Mouse (Mus musculus) splenic B cell, adult 2 months (primary cell): ENCODE measurements around the gene Sh2b1.
A peak's percentile ranks its signal among the peaks of the same experiment; 100 is the strongest.

ENCODE experiments used
- DNase-seq: peaks from one replicate; pipeline ENCODE4 v3.0.0-alpha.2; 2011; ENCODE audit warnings: low read depth, low spot score
- H3K27me3 ChIP-seq: 2 replicates; pipeline ENCODE4 v1.6.1; 2012; ENCODE audit warnings: mild to moderate bottlenecking, low read length, moderate library complexity, mixed read lengths; ENCODE audit not compliant: control insufficient read depth, poor library complexity, insufficient read depth, severe bottlenecking
- H3K36me3 ChIP-seq: 2 replicates; pipeline ENCODE4 v1.6.1; 2012; ENCODE audit warnings: mild to moderate bottlenecking, low read length, moderate library complexity, mixed read lengths; ENCODE audit not compliant: control insufficient read depth, poor library complexity, insufficient read depth, severe bottlenecking

The Sh2b1 gene

DNA sequence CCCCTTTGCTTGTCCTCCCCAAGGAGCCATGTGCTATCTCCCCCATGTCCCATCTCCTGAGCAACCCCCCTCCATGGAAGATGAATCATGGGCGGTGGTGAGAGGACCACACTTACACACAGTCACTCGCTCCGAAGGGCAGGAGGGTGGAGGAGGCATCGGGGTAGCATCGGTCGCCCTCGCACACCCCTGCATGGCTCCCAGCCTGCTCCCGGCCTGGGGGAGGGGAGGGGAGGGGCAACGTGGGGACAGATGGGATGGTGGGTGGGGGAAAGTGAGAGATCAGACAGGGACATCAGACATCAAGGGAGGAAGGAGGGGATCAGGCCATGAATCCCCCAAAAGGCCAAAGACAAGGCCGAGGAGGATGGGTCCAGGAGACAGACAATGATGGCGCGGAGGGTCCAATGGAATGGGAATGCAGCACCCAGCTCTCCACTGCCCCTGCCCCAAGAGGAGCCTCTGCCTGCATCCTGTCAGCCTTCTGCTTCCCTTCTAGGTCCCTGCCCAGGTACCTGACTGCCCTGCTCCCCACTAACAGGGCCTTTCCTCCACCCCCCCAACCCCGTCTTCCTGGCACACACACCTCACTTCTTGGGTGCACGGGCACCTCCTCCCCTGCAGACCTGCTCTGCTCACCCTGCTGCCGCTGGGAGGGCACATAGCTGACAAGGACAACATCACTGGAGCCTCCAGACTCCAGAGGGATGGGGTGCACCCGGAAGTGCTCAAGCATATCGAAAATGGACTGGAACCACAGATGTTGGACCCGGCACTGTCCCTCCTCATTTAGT is 7.2 kb downstream of the Sh2b1 start:
- DNase-seq, result no peak
- H3K36me3 ChIP-seq, result peaks cover 5% of the 10 kb centered on the region
- H3K27me3 ChIP-seq, result no peaks in the 10 kb centered on the region

DNA sequence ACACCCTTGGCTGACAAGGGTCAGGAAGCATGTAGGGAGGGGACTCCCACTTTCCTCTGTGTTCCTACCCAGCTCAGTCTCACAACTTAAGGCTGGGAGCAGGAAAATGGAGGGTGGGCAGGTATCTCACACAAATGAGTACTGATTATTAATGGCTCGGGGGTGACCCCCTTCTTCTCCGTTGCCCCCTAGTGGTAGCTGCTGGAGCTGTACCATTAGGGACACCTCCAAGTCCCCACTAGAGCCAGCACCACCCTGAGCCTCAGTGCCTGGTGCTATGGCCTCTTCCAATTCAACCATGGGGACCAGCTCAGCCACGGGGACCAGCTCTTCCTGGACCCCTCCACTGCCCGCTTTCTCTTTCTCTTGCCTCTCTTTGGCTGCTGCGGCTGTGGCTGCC is 8.0 kb downstream of the Sh2b1 start:
- DNase-seq, result peak; percentile 80
- Histone ChIP-seq H3K36me3 (peaks cover 5% of the 10 kb centered on the region), H3K27me3 (no peaks in the 10 kb centered on the region)

DNA sequence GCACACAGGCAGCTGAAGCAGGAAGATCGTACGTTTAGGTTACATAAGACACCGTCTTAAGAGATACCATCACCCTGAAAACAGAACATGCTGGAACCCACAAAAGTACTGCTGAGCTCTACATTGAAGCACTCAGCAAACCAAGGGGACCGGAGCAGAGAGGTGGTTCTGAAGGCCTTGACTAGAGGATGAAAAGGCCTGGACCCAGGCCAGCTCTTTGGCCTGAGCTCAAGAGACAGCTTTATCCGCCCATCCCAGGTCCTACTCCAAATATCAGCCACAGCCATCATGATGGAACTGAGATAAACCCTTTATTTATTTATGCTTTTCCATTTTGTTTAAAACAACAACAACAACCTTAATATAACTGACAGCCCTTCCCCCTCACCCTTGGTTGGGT is 8.5 kb downstream of the Sh2b1 start:
- H3K36me3 ChIP-seq, result peaks cover 5% of the 10 kb centered on the region
- no peak for DNase-seq
- no peaks in the 10 kb centered on the region for H3K27me3 ChIP-seq

- DNase-seq, result no peak
- Histone ChIP-seq H3K36me3 (peaks cover 5% of the 10 kb centered on the region), H3K27me3 (no peaks in the 10 kb centered on the region)
These were observed 9.1 kb downstream of the Sh2b1 start for GRCm38 (mm10) chr7:126466116-126466515.

GRCm38 (mm10) chr7:126465246-126466030 is 9.8 kb downstream of the Sh2b1 start:
- Histone ChIP-seq H3K36me3 (peaks cover 5% of the 10 kb centered on the region), H3K27me3 (no peaks in the 10 kb centered on the region)
- no peak for DNase-seq

DNA sequence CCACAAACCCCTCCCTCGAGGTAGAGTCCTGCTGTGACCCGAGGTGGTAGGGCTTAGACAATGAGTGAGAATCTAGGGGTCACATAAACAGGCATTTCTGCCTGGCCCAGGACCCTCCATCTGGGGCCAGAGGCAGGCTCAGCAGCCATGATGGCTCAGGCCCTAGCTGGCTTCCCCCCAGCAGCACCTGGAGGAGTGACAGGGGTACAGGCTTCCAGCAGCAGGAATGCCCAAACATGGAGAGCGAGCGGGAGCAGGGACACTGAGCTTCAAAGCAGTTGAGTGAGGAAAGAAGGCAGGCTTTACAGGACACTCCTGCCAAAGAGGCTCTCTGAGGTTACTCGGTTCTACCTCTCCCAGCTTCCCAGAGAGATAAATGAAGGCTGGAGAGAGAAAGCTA is 10.4 kb downstream of the Sh2b1 start:
- Histone ChIP-seq H3K36me3 (peaks cover 5% of the 10 kb centered on the region), H3K27me3 (no peaks in the 10 kb centered on the region)
- no peak for DNase-seq

DNA sequence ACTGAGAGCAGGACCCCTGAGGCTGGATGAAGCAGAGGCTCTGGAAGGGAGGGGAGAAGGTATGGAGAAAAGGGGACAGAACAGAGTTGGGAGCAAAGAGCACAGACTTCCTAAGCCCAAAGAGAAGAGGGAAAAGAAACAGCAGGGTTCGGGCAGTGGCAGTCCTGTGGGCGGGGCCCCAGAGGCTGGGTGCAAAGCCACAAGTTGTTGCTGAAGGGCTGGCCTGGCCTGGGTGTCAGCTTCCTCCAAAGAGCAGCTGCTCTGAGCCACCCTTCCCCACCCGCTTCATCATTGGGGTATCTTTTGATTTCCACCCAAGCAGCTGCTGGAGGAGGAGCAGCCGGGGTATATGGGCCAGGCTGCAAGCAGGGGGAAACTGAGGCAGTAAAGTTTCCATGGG is 11.1 kb downstream of the Sh2b1 start:
- DNase-seq, result no peak
- Histone ChIP-seq H3K36me3 (peaks cover 5% of the 10 kb centered on the region), H3K27me3 (no peaks in the 10 kb centered on the region)

DNA sequence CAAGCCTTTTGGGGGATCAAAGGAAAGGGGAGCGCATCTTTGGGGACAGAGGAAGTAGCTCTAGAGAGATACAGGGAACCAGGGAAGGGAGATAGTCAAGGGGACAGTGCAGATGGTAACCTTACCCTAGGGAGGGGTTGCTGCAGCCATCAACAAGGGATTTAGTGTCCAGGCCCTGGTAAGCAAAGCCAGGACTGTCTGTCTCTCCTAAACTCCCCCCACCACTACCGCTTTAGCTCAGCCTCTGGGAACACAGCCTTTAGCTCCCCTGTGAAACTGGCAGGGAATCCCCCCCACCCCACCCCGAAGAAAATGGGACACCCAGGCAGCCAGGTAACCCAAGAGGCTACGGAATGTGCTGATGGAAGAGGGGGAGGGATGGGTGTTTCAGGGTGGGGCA is 11.7 kb downstream of the Sh2b1 start:
- no peaks in the 10 kb centered on the region for H3K27me3 ChIP-seq
- peaks cover 5% of the 10 kb centered on the region for H3K36me3 ChIP-seq
- no peak for DNase-seq

- peaks cover 5% of the 10 kb centered on the region for H3K36me3 ChIP-seq
- H3K27me3 ChIP-seq, result no peaks in the 10 kb centered on the region
- DNase-seq, result no peak
These were observed 12.2 kb downstream of the Sh2b1 start, which contains the start of gene Atp2a1 for GRCm38 (mm10) chr7:126463004-126463403. TSS of gene Atp2a1 (minus strand) at chr7:126463108.

DNA sequence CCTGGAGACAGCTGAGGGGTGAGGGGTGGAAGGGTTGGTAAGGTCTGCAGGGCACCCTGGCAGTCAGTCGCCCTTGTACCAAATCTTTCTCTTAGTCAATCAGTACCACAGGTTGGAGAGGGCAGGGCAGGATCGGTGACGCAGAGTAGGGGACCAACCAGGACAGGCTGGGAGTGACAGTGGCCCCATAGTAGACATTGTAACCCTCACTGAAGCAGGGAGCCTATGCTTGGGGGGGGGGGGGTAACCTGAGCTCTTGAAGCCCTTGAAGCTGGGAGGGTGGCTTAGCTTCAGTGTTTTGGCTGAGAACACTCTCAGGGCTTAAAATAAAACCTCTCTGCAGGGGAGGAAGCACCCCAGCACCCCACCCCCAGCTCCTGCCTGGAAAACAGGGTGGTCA is 13.6 kb downstream of the Sh2b1 start:
- no peaks in the 10 kb centered on the region for H3K27me3 ChIP-seq
- no peak for DNase-seq
- H3K36me3 ChIP-seq, result no peaks in the 10 kb centered on the region; the same call in 1 of the 2 replicates

DNA sequence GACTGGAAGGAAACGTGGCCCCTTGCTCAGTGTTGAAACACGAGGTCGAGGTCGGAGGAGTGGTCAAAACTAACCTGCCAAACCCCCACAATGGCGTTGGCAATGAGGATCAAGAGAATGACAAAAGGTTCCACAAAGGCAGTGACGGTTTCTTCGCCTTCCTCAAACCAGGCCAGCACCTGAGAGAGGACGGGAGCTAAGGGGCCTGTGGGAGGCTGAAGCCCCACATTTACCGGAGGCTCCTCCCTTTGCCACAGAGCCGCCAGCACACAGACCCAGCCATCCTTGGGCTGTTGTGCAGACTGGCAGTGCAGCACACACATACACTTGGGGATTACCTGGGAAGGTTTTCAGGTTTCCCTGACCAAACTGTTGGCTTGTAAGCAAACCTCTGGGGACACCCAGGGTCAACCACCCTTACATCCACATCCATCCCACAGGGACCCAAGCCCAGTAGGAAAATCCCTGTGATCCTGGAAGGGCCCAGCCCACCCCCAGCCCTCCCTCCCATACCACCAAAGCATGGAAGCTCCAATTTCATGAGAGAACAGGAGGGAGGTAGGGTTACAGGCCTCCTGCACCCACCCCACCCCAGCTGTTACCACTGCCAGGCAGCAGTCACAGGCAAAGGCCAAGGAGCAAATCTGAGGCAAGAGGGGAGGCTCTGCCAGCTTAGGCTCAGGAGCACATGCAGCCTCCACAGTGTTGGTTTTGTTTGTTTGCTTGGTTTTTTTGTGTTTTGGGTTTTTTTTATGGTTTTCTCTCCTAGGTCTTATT is 14.4 kb downstream of the Sh2b1 start:
- Histone ChIP-seq H3K36me3 (no peaks in the 10 kb centered on the region), H3K27me3 (no peaks in the 10 kb centered on the region)
- no peak for DNase-seq

DNA sequence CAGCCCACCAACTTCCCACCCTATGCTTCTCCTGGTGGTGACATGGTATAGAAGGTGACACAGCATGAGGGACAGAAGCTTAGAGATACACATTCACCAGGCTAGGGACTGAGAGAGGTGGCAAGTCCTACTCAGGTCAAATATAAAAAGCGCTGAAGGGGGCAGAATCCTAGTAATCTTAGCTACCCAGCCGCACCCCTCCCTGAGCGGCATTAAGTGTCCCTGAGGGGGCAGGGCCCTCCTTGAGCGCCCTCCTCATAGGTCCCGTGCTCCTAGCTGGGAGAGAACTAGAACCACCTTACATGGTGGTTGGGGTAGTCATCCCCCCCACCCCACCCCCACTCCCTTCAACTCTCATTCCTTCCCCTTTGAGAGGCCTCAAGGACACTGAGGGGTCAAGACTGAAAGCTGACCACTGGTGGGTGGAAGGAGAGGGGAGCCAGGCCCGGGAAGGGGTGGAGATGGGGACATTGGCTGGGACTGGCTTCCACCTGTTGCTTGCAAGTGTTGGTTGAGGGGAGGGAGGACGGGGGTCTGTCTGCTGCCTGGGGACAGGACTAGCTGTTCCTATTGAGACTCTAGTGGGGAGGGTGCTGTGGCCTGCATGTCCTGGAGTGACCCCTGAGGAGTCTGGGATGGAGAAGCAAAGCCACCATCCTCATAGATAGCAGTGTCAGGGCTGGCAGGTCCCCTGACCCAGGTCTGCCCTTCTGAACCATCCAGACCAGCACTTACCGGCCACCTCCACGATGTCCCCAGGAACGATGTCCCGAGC is 16.2 kb downstream of the Sh2b1 start:
- DNase-seq, result no peak
- H3K36me3 ChIP-seq, result no peaks in the 10 kb centered on the region
- no peaks in the 10 kb centered on the region for H3K27me3 ChIP-seq

- no peaks in the 10 kb centered on the region for H3K36me3 ChIP-seq
- DNase-seq, result no peak
- no peaks in the 10 kb centered on the region for H3K27me3 ChIP-seq
These were observed 17.0 kb downstream of the Sh2b1 start for GRCm38 (mm10) chr7:126458225-126458624.
